Mouse (Mus musculus): ENCODE data around the gene Mthfsd. TPM values are rescaled to one million over a fixed set of nuclear protein-coding genes. Genes with fewer than 3 reads are reported as not detected.
A peak's percentile ranks its signal among the peaks of the same experiment; 100 is the strongest.

The Mthfsd gene
- polyA plus RNA-seq, 1 experiment from 2014 or later, result 36.1 TPM

GRCm38 (mm10) chr8:121127756-121128375, 19.7 kb upstream of the Mthfsd start, which contains the start of gene Foxl1:
Gene Foxl1 (plus strand): TSS chr8:121127940.
- H3K4me2 ChIP-seq (replicated peaks; ENCODE audit: low read depth, low read length), result peak within 1 kb of the TSS; percentile 49
- TF ChIP-seq CTCF (IDR thresholded peaks at IDR 0.05), result no peak
- no peak for TF ChIP-seq EP300 (IDR thresholded peaks at IDR 0.05)
- ATAC-seq (no peak), DNase-seq (ENCODE audit: low spot score) (no peak)
- no peaks in the 10 kb centered on the region for H3K36me3 ChIP-seq (ENCODE audit: insufficient read depth, low read length)
- no peak within 1 kb of the TSS for H3K9ac ChIP-seq (replicated peaks; ENCODE audit: low read depth)
- H3K27ac ChIP-seq (ENCODE audit: low read length), result no peak within 1 kb of the TSS
- H3K4me1 ChIP-seq (ENCODE audit: insufficient read depth, low read depth, low read length), result peaks cover 3% of the 10 kb centered on the region; the same call in 1 of the 2 replicates
- H3K9me3 ChIP-seq (ENCODE audit: low read length), result no peaks in the 10 kb centered on the region
- under 1% methylated on average over 41 of the region's 43 CpGs for WGBS
- peak within 1 kb of the TSS; percentile 14; the same call in 1 of the 2 replicates for H3K4me3 ChIP-seq (ENCODE audit: low read depth, low read length)
- H3K27me3 ChIP-seq (replicated peaks; ENCODE audit: insufficient read depth, low read length), result peaks cover 39% of the 10 kb centered on the region

- TF ChIP-seq EP300 (IDR thresholded peaks at IDR 0.05) (peak; percentile 73), CTCF (IDR thresholded peaks at IDR 0.05) (no peak)
- Histone ChIP-seq H3K9me3 (ENCODE audit: low read length) (no peaks in the 10 kb centered on the region), H3K27ac (ENCODE audit: low read length) (no peak overlapping the region), H3K4me2 (replicated peaks; ENCODE audit: low read depth, low read length) (peak overlapping the region; percentile 0; the same call in 1 of the 2 replicates), H3K36me3 (ENCODE audit: insufficient read depth, low read length) (no peaks in the 10 kb centered on the region), H3K4me3 (ENCODE audit: low read depth, low read length) (no peak overlapping the region), H3K9ac (replicated peaks; ENCODE audit: low read depth) (no peak overlapping the region), H3K27me3 (replicated peaks; ENCODE audit: insufficient read depth, low read length) (peaks cover 45% of the 10 kb centered on the region), H3K4me1 (ENCODE audit: insufficient read depth, low read depth, low read length) (peaks cover 3% of the 10 kb centered on the region; the same call in 1 of the 2 replicates)
- DNase-seq (ENCODE audit: low spot score) (peak; percentile 69), ATAC-seq (peak; percentile 60)
- WGBS, result 1% methylated on average over 11 of the region's 11 CpGs
Measured at GRCm38 (mm10) chr8:121127291-121127701, 19.1 kb upstream of the Mthfsd start.

- Histone ChIP-seq H3K27ac (ENCODE audit: low read length) (no peak overlapping the region), H3K27me3 (replicated peaks; ENCODE audit: insufficient read depth, low read length) (peaks cover 51% of the 10 kb centered on the region), H3K9ac (replicated peaks; ENCODE audit: low read depth) (no peak overlapping the region), H3K36me3 (ENCODE audit: insufficient read depth, low read length) (no peaks in the 10 kb centered on the region), H3K4me1 (ENCODE audit: insufficient read depth, low read depth, low read length) (peaks cover 3% of the 10 kb centered on the region; the same call in 1 of the 2 replicates), H3K4me3 (ENCODE audit: low read depth, low read length) (no peak overlapping the region), H3K9me3 (ENCODE audit: low read length) (no peaks in the 10 kb centered on the region), H3K4me2 (replicated peaks; ENCODE audit: low read depth, low read length) (no peak overlapping the region)
- WGBS, result 4% methylated on average over 6 of the region's 6 CpGs
- ATAC-seq, result no peak
- DNase-seq (ENCODE audit: low spot score), result no peak
- TF ChIP-seq EP300 (IDR thresholded peaks at IDR 0.05) (no peak), CTCF (IDR thresholded peaks at IDR 0.05) (no peak)
Measured at GRCm38 (mm10) chr8:121126694-121127093, 18.5 kb upstream of the Mthfsd start.

GRCm38 (mm10) chr8:121126191-121126590, 18.0 kb upstream of the Mthfsd start:
- Histone ChIP-seq H3K4me1 (ENCODE audit: insufficient read depth, low read depth, low read length) (peaks cover 3% of the 10 kb centered on the region; the same call in 1 of the 2 replicates), H3K36me3 (ENCODE audit: insufficient read depth, low read length) (no peaks in the 10 kb centered on the region), H3K4me2 (replicated peaks; ENCODE audit: low read depth, low read length) (no peak overlapping the region), H3K27ac (ENCODE audit: low read length) (no peak overlapping the region), H3K9me3 (ENCODE audit: low read length) (no peaks in the 10 kb centered on the region), H3K4me3 (ENCODE audit: low read depth, low read length) (no peak overlapping the region), H3K9ac (replicated peaks; ENCODE audit: low read depth) (no peak overlapping the region), H3K27me3 (replicated peaks; ENCODE audit: insufficient read depth, low read length) (peaks cover 56% of the 10 kb centered on the region)
- 11% methylated on average over 6 of the region's 6 CpGs for WGBS
- TF ChIP-seq EP300 (IDR thresholded peaks at IDR 0.05), result no peak
- TF ChIP-seq CTCF (IDR thresholded peaks at IDR 0.05), result no peak
- ATAC-seq (no peak), DNase-seq (ENCODE audit: low spot score) (no peak)

GRCm38 (mm10) chr8:121125311-121125876, 17.2 kb upstream of the Mthfsd start:
- Histone ChIP-seq H3K27ac (ENCODE audit: low read length) (no peak overlapping the region; the same call in 1 of the 2 replicates), H3K9me3 (ENCODE audit: low read length) (no peaks in the 10 kb centered on the region), H3K27me3 (replicated peaks; ENCODE audit: insufficient read depth, low read length) (peaks cover 64% of the 10 kb centered on the region), H3K4me1 (ENCODE audit: insufficient read depth, low read depth, low read length) (peaks cover 3% of the 10 kb centered on the region; the same call in 1 of the 2 replicates), H3K4me2 (replicated peaks; ENCODE audit: low read depth, low read length) (peak overlapping the region; percentile 52), H3K4me3 (ENCODE audit: low read depth, low read length) (peak overlapping the region; percentile 28), H3K36me3 (ENCODE audit: insufficient read depth, low read length) (no peaks in the 10 kb centered on the region), H3K9ac (replicated peaks; ENCODE audit: low read depth) (no peak overlapping the region)
- DNase-seq (ENCODE audit: low spot score) (peak; percentile 84), ATAC-seq (peak; percentile 73)
- 1% methylated on average over 35 of the region's 36 CpGs for WGBS
- TF ChIP-seq EP300 (IDR thresholded peaks at IDR 0.05), result no peak
- TF ChIP-seq CTCF (IDR thresholded peaks at IDR 0.05), result peak; percentile 63

- no peak overlapping the region for H3K9ac ChIP-seq (replicated peaks; ENCODE audit: low read depth)
- no peaks in the 10 kb centered on the region for H3K9me3 ChIP-seq (ENCODE audit: low read length)
- H3K4me2 ChIP-seq (replicated peaks; ENCODE audit: low read depth, low read length), result 0 out of 2 replicates have a peak overlapping the region, but pooled peaks have one; percentile 52
- no peak overlapping the region for H3K27ac ChIP-seq (ENCODE audit: low read length)
- 10% methylated on average over 17 of the region's 17 CpGs for WGBS
- no peak overlapping the region for H3K4me3 ChIP-seq (ENCODE audit: low read depth, low read length)
- H3K36me3 ChIP-seq (ENCODE audit: insufficient read depth, low read length), result no peaks in the 10 kb centered on the region
- DNase-seq (ENCODE audit: low spot score) (no peak), ATAC-seq (peak; percentile 2; the same call in 1 of the 2 replicates)
- TF ChIP-seq CTCF (IDR thresholded peaks at IDR 0.05), result no peak
- no peak for TF ChIP-seq EP300 (IDR thresholded peaks at IDR 0.05)
- H3K27me3 ChIP-seq (replicated peaks; ENCODE audit: insufficient read depth, low read length), result peaks cover 70% of the 10 kb centered on the region
- H3K4me1 ChIP-seq (ENCODE audit: insufficient read depth, low read depth, low read length), result peaks cover 3% of the 10 kb centered on the region; the same call in 1 of the 2 replicates
Measured at GRCm38 (mm10) chr8:121124547-121125239, 16.5 kb upstream of the Mthfsd start.
